Mouse (Mus musculus) right cerebral cortex, postnatal 36 days (tissue): ENCODE measurements at regions not wholly inside any gene's neighbourhood (a gene's known extent, or its start where the extent isn't known, plus 50 kb on each side); places are given as distances from the start of the nearest gene placed in this dataset.
"Not testable (repeated sequence)": the region's sequence is repeated elsewhere in the genome, so short reads cannot be mapped to it uniquely, and the experiment has no call there.

Source experiments
- DNase-seq, 2 experiments: peaks; one replicate each; pipeline ENCODE4 v3.0.0; 2022; ENCODE audit warnings: low spot score in 2 of 2, mixed read lengths in 1 of 2

- DNase-seq, result no peak
These were observed 122.0 kb upstream of the Mettl15 start for GRCm38 (mm10) chr2:109402556-109402955.

- no peak for DNase-seq
These were observed 123.7 kb upstream of the Mettl15 start for GRCm38 (mm10) chr2:109404262-109404661.

GRCm38 (mm10) chr2:109406591-109407079 is 126.1 kb upstream of the Mettl15 start:
- no peak for DNase-seq

GRCm38 (mm10) chr2:109420098-109420497 is 139.6 kb upstream of the Mettl15 start:
- DNase-seq, result no peak

- no peak for DNase-seq
These were observed 150.6 kb upstream of the Mettl15 start for GRCm38 (mm10) chr2:109431183-109431582.

- DNase-seq, result no peak
These were observed 162.1 kb upstream of the Mettl15 start for GRCm38 (mm10) chr2:109442551-109443120.

GRCm38 (mm10) chr2:109443521-109444066 is 163.0 kb upstream of the Mettl15 start:
- DNase-seq, result no peak

- DNase-seq, result not testable (repeated sequence)
These were observed 181.7 kb upstream of the Mettl15 start for GRCm38 (mm10) chr2:109462246-109462645.

- no peak for DNase-seq
These were observed 190.2 kb upstream of the Bdnf start for GRCm38 (mm10) chr2:109484306-109484705.

GRCm38 (mm10) chr2:109487591-109487990 is 186.9 kb upstream of the Bdnf start:
- no peak for DNase-seq

GRCm38 (mm10) chr2:109502186-109502585 is 172.3 kb upstream of the Bdnf start:
- peak in 1 of 2 experiments; percentile 4 for DNase-seq

GRCm38 (mm10) chr2:109504906-109505305 is 169.6 kb upstream of the Bdnf start:
- no peak for DNase-seq

GRCm38 (mm10) chr2:109510070-109510979 is 164.2 kb upstream of the Bdnf start:
- DNase-seq, result no peak

- no peak for DNase-seq
These were observed 163.4 kb upstream of the Bdnf start for GRCm38 (mm10) chr2:109511142-109511541.

GRCm38 (mm10) chr2:109519261-109519660 is 155.2 kb upstream of the Bdnf start:
- no peak for DNase-seq

GRCm38 (mm10) chr2:109520471-109520870 is 154.0 kb upstream of the Bdnf start:
- DNase-seq, result no peak

- no peak for DNase-seq
These were observed 135.0 kb upstream of the Bdnf start for GRCm38 (mm10) chr2:109539519-109539918.

- DNase-seq, result no peak
These were observed 127.9 kb upstream of the Bdnf start for GRCm38 (mm10) chr2:109546486-109547115.

- DNase-seq, result no peak
These were observed 119.9 kb upstream of the Bdnf start for GRCm38 (mm10) chr2:109554644-109555043.

- peak in 1 of 2 experiments; percentile 8 for DNase-seq
These were observed 115.1 kb upstream of the Bdnf start for GRCm38 (mm10) chr2:109559088-109560030.

- DNase-seq, result no peak
These were observed 111.5 kb upstream of the Bdnf start for GRCm38 (mm10) chr2:109562996-109563395.
